Mouse (Mus musculus) cerebellum, adult (tissue): ENCODE results near the gene Pdgfra.

Source experiments
- ATAC-seq: cut with Nextera tagmentation; 2 replicates; pipeline ENCODE4 v1.9.2; 2017; ENCODE audit warnings: mild to moderate bottlenecking, moderate library complexity, mixed read lengths; ENCODE audit not compliant: insufficient number of reproducible peaks, low FRiP score, low TSS enrichment

Gene Pdgfra

DNA sequence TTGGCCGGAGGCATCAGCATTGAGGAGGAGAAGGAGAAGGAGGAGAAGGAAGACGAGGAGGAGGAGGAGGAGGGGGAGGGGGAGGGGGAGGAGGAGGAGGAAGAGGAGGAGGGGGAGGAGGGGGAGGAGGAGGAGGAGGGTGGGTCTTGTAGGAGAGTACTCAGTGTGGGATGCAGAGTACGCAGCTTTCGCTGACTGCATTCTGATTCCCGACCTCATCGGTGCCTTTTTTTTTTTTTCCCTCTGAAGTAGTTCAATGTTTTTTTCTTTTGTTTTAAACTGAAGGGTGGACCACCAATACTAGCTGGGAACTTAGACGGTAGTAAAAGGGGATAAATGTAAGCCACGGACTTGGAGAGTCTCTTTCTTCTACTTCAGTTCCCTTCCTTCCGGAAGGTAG lies 3.2 kb downstream of the Pdgfra start:
- ATAC-seq: no peak

DNA sequence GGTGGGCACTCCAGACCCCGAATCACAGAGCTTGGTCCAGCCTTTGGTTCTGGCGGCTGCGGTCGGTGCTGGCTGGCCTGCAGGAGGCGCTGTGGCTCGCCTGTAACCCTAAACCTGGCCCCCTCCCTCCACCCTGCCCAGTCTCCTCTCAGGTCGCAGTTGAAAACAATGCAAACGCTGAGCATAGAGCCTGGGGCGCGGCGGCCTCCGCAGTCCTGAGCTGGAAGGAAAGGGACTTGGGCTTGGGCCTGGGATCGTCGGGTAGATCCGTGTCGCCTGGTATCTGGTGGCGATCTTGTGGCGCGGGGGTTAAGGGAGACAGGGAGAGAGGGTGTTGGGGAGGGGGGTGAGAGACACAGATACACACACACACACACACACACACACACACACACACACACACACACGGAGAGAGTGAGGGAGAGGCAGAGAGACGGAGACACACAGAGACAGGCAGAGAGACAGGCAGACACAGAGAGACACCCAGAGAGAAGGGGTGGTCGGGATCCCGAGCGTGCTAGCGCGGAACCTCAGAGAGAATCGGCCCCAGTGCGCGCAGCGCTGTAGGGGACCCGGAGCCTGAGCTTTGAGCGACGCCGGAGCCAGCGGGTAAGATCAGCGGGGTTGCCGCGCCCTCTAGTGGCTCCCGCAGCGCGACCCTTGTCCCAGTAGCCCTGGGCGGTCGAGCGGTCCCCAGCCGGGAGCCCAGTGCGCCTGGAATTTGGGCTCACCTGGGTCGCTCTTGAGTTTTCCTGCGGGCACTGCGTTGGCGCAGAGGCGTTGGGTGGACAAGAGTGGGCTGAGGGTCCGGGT lies 3.9 kb downstream of the Pdgfra start:
- ATAC-seq: peak; percentile 18; the same call in 1 of the 2 replicates

DNA sequence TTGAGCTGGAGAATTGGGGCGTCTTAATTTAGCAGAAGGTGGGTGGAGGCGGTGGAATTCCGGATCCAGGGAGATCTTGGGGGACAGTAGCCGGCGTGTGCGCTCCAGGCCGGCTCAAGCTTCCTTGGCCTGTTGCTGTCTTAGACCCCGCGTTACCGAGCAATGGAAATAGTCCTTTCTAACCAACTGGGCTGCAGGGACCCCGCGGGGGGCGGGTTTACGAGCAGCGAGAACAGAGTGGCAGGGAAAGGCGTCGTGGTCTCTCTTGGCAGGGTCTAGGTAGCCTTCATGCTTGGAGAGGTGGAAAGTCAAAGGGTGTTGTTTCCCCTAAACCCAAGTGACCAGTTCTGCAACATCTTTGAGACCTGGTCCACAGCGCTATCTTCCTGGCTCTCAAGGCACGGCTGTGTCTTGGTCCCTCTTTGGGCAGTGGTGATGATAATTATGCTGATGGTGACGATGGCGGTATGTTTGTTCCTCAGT lies 4.5 kb downstream of the Pdgfra start:
- ATAC-seq: 0 out of 2 replicates have a peak, but pooled peaks have one; percentile 12

DNA sequence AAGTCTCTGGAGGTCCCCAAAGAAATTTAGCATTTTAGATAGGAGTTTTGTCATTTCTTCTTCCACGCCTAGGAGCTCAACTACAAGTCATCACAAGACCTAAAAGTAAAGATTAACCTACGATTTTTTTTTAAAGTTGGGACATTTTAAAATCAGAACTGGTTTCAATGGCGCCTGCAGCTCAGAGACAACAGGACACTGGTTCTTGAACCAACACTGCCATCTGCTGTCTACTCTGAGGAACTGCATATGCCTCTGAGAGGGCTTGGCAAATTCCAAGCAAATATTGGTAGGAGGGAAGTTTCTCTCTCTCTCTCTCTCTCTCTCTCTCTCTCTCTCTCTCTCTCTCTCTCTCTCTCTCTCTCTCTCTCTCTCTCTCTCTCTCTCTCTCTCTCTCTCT lies 4.9 kb downstream of the Pdgfra start:
- no peak for ATAC-seq

DNA sequence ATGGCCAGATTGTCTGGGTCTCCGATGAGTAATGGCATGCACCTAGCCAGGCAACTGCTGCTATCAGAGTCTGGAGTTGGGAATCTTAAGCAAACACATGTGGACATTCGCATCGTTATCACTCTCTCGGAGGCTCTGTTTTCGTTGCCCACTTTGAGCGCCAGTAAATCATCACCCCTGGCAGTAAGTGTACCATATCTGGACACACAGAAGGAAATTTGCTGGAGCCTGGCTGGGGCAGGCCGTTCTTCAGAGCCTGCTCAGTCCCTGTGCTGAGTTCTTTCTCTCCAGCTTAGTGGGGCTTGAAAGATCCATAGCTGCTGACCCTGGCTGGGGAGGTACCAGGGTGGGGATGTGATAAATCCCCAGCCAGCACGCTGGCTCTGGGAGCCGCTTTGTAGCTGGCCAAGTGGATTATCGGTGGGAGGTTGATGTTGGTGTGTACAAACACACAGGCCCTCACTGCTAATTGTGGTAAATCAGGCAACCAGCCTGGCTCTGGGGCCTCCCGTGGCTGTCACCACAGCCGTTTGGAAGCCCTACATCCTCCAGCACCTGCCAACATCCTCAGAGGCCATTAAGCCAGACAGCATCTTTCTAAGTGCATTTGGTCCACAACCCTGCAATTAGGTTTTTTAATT lies 8.6 kb downstream of the Pdgfra start:
- no peak for ATAC-seq

DNA sequence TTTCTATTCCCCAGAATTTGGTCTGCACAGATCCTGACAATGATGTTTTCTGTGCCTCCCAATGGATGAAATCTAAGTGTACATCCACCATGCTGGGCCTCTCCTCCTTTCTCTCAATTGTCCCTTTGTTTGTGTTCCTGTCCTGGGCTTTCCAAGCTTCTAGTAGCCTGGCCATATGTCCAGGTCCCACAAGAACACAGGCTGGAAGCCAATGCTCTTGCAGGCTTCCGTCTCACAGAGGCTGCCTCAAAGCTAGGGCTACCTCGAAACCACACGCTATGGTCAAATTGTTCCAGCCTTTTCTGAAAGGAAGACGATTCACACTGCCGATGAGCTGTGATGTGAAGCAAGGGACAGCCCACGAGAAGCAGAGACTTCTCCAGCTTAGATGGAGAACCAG lies 9.5 kb downstream of the Pdgfra start:
- no peak for ATAC-seq

DNA sequence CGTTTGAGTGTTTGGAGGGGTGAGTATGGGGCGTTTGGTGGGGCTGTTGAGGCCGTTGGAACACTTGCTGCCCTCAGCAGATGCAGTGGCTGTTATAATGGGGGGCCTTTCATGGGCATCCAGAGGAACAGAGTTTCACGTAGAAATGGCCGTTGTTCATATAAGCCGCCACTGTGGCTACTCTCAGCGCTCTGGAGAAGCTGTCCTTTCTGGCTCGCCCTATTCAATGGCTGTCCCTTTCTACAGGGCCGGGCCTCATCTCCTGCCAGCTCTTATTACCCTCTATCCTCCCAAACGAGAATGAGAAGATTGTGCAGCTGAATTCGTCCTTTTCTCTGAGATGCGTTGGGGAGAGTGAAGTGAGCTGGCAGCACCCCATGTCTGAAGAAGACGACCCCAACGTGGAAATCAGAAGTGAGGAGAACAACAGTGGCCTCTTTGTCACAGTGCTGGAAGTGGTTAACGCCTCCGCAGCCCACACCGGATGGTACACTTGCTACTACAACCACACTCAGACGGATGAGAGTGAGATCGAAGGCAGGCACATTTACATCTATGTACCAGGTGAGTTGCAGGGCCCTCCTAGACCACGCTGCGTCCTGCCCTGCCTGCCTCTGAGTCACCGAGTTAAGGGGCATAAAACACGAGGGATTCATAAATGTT lies 11.3 kb downstream of the Pdgfra start:
- ATAC-seq: no peak

DNA sequence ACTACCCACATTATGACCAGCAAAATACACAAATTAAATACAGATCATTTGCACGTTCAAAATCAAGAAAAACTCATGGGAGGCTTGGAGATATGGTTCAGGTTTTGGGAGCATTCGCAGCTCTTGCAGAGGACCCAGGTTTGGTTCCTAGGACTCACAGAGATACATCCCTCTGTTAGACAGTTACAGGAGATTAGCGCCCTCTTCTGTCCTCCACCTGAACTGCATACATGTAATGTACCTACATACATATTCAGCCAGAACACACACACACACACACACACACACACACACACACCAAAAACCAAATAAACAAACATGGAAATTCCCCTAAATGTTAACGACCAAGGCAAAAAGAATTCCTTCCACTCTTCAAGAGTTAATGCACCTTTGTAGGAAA lies 12.6 kb downstream of the Pdgfra start:
- ATAC-seq: no peak

DNA sequence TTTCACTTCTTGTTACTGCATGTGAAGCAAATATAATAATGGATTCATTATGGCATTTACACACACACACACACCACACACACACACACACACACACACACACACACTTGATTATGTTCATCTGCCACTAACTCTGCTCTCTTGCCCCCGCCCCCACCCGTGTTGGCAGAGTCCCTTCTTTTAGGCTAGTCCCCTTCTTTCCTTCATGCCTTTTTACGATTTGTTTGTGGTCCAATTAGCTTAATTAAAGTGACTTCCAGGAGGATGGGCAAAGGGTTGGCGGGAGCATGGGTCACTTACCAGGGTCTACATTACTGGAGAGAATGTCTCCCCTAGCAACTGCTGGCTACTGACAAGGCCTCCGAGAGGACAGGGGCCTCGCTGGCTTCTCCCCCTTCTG lies 17.7 kb downstream of the Pdgfra start:
- ATAC-seq: no peak

DNA sequence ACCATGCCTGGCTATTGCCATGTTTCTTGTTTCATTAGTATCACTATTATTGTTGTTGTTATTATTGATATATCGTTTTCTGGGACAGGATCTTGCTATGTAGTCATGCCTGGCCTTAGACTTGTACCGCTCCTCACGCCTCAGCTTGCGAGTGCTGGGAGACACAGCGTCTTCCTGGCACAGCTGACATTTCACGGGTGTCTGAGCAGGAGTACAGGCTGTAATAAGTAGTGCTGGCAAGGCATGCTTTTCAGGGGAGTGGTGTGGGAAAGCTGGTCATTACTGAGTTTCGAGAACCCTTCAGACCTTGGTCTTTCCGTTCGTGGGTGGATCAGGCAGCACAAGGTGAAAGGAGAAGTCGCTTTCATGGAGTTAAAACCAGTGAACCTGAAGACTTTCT lies 19.8 kb downstream of the Pdgfra start:
- no peak for ATAC-seq

DNA sequence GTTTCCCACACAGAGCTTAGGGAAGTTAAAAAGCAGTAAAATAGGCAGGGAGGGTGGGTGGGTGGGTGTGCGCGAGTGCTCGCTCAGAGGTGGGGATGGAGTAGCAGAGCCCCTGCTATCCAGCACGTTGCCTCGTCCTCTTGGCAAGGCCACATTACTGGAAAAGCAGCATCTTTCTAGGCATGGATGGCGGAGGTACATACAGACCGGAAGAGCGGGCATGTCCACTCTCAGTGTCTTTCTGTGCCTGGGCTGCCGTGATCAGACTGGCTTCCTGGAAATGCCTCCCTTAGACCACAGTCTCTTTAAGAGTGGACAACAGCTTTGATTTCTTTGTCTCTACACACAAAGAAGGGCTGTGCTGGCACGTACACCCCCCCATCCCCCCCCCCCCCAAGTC lies 27.2 kb downstream of the Pdgfra start:
- ATAC-seq: no peak

DNA sequence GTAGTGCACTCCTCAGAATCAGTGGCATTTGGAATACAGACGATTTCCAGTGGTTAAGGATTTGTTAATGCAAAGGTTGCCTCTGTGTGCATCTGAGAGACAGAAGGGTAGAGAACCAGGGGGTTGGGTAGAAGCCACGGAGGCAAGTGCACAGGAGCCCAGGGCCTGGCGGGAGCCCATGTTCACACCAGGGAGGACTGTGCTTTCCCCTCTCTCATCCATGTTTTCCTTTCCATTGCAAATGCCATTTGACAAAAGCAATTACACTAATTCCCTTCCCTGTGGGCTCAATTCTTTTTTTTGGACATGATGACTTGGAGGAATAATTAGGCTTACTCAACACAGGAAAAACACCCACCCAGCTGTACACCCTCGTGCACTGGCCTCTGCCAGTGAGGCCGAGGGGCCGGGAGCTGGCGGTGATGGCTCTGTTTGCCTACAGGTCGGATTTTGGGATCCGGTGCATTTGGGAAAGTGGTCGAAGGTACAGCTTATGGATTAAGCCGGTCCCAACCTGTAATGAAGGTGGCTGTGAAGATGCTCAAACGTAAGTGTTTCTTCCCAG lies 27.7 kb downstream of the Pdgfra start:
- ATAC-seq: no peak

DNA sequence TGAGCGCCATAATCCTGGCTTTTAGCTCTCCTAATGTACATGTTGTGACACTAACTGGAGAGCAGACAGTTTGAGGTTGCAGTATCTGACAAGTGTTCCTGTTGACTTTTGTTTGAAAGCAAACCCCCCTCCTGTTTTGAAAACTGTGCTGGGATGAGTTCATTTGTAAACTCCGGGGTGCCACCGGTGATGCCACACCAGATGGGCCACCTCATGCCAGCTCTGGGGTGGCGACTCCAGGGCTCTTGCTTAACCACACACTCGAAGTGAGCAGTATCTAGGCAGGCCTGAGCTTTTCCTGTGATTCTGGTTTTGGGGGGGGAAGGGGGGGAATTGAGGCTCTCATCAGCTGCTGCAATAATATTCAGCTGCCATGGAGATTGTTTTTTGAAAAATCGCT lies 31.6 kb downstream of the Pdgfra start:
- no peak for ATAC-seq

DNA sequence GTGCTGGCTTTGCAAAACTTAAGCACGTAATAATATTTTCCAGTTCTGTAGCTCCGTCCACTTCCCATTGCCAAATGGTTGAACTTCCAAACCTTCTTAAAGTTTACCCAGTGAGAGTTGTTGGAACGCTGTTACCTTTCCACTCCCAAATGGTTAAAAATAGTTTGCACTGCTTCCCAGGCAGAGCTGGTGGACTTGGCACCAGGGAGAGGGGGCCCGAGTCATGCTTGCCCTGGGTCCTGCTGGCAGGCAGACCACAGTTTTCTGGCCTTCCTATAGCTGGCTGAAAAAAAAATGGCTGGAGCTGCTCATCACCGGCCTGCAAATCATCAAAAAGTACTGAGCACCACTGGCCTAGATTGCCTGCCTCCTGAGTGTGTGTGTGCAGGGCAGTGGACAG lies 32.0 kb downstream of the Pdgfra start:
- ATAC-seq: no peak

DNA sequence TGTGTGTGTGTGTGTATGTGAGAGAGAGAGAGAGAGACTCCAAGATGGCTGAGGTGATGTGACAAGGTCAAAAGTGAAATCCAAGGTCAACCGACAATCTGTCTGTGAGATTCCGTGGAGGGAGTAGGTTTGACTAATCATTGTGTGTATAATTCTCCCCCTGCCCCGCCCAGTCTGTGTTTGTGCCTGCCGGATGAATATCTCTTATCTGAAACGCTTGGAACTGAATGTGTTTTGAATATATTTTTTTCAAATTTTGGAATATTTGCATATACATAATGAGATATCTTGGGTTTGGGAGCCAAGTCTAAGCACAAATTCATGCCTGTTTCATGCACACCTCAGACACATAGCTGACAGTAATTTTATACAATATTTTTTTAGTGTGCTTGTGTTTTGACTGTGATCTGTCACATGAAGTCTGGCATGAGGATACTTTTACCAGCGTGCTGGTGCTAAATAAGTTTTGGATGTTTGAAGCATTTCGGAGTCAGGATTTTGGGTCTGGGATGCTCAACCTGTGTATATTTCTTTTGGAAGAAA lies 32.7 kb downstream of the Pdgfra start:
- no peak for ATAC-seq

DNA sequence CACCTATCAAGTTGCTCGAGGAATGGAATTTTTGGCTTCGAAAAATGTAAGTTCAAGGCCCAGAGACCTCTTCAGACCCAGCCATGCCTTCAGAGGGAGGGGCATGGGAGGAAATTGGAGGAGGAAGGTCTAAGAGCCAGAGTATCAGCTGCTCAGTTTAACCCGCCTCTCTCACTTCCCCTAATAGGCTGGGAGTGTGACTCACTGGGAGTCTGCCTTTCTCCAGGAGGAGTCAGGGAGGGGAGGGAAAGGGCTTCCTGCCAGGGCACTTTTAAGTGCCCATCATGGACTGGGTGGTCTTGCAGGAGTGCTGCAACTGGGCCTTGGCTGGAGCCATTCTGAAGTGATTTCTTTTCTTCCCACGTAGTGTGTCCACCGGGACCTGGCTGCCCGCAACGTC lies 33.5 kb downstream of the Pdgfra start:
- ATAC-seq: no peak

DNA sequence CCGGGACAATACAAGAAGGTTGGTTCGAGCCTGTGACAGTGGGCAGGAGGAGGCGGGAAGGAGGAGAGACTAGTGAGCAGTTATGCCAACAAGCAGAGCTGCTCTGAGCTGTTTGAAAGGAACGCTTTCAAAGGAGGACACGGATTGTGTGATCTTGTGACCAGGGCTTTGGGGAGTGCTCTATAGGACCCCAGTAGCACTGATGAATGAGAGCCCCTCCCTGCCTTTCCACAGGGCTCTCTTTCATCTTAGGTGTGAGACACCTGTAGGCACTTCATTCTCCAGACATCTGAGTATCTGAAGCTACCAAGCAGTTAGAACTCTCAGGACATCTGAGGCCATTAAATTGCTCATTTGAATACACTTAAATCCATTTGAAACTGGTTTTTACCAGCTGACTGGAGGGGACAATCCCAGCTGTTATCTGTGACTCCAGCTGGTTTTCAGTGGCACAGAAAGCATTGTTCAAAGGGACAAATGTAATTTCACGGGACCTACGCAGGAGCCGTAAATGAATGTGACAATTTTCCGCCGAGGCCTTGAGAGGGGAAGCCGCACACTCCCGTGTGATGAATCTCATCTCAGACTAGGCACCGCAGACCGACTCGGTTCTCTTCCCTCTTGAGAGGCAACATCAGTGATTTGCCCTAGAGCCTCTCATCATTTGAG lies 37.4 kb downstream of the Pdgfra start:
- ATAC-seq: no peak

DNA sequence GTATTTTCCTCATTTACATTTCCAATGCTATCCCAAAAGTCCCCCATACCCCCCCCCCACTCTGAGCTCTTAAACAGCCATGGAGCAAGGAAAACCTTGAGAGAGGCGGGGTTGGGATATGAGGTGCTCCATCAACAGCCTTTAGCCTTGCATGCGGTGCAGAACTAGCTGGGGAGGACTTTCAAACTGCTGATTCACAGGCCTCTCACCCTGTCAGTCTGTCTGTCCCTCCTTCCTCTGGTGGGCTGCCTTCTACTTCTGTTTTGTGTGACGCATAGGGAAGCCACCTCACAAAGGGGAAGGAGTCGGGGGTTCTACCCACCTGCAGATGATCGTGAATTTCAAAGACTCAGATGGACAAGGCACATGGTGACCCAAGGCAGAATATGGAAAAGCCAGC lies 41.0 kb downstream of the Pdgfra start:
- ATAC-seq: no peak

DNA sequence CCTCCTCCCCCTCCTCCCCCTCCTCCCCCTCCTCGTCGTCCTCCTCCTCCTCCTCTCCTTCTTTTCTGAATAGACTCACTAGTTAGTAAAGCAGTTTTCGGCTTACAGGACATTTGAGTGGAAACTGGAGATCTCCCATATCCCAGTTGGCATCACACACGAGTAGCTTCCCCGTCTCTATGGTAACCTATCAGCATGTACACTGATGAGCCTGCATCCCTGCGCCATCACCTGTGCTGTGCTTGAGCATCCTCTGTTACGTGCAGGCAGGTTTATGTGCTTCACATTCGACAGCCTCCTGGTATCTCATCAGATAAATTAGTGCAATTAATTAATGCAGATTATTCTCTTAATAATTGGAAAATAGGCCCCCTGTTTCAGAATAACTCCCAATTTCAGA lies 46.3 kb downstream of the Pdgfra start:
- no peak for ATAC-seq

DNA sequence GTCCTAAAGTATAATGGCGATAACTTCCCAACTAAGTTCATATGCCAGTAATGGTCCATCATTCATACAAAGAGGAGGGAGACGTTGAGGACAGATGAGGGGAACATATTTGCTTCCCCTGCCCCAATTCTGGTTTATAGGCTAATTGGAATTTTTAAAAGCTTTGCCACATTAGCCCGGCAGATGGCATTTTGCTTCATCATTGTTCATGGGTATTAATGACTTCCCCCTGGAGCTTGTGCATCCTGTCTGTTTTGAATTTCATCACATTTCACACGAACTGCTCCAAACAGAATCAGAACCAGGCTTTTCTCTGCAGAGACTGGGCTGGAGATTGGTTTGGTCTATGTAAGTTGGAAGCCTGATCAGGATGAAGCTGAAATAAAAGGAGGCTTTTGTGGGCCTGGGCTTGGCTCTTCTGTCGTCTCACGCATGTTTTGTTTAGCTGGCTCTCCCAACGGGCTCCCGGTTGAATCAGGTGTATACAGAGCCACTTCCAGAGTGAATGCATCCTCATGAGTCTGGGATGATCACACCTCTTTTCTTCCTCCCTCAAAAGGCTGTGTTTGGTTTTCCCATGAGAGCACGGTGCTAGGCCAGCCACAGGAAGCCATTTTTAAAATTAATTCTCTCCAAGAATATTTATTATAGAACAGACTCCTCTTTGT lies 47.7 kb downstream of the Pdgfra start:
- no peak for ATAC-seq
